Mouse (Mus musculus): ENCODE measurements at regions not wholly inside any gene's neighbourhood (a gene's known extent, or its start where the extent isn't known, plus 50 kb on each side); places are given as distances from the start of the nearest gene placed in this dataset.
"Not testable (repeated sequence)": the region's sequence is repeated elsewhere in the genome, so short reads cannot be mapped to it uniquely, and the experiment has no call there.

DNA sequence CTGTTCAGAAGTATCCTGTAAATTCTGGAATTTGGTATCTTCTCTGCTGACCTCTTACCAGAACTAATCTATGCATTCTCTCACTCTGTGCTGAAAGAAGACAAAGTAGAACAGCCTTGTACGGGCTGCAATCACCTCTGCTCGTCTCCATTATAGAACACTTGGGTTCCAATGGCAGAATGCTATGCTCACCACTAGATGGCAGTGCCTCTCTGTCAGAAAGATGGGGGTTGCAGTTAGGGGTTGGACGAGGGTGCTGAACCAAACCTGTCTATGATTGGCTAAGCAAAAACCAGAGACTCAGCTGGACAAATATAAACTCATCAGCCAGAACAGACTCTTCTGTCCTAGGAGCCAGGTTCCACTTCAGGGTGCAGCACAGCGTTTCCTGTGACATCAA is 515.9 kb downstream of the Dad1 start:
- H3K27me3 ChIP-seq (ENCODE audit: control insufficient read depth, insufficient read depth, low read length, poor library complexity, severe bottlenecking); H3K27ac ChIP-seq (ENCODE audit: insufficient read depth, low read length); H3K4me1 ChIP-seq (ENCODE audit: control insufficient read depth, insufficient read depth, low read length); H3K36me3 ChIP-seq (ENCODE audit: control insufficient read depth, insufficient read depth, low read length, poor library complexity, severe bottlenecking); H3K9me3 ChIP-seq (replicated peaks; ENCODE audit: control insufficient read depth, insufficient read depth, low read length, poor library complexity, severe bottlenecking); H3K4me3 ChIP-seq (ENCODE audit: low read depth, low read length); H3K9ac ChIP-seq (ENCODE audit: low read depth, poor library complexity, severe bottlenecking): not testable (repeated sequence)

GRCm38 (mm10) chr14:53736274-53736673 is 517.6 kb downstream of the Dad1 start:
- H3K4me1 ChIP-seq (ENCODE audit: control insufficient read depth, insufficient read depth, low read length); H3K27me3 ChIP-seq (ENCODE audit: control insufficient read depth, insufficient read depth, low read length, poor library complexity, severe bottlenecking); H3K9ac ChIP-seq (ENCODE audit: low read depth, poor library complexity, severe bottlenecking); H3K9me3 ChIP-seq (replicated peaks; ENCODE audit: control insufficient read depth, insufficient read depth, low read length, poor library complexity, severe bottlenecking); H3K36me3 ChIP-seq (ENCODE audit: control insufficient read depth, insufficient read depth, low read length, poor library complexity, severe bottlenecking); H3K27ac ChIP-seq (ENCODE audit: insufficient read depth, low read length); H3K4me3 ChIP-seq (ENCODE audit: low read depth, low read length): not testable (repeated sequence)

DNA sequence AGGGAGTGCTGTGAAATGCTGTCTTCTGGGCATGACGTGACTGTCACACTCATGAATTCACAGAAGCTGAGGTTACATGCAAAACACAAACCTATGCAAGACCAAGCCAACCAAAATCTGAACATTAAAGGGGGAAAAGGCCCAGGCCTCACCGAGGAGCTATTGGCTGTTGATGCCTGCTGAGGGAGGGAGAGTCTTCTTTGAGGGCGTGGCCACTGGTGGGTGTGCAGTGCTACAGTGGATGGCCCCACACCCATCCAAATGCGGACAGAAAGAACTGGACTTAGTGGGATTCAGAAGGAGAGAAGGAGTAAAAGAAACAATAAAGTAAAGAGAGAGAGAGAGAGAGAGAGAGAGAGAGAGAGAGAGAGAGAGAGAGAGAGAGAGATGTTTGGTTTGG is 522.3 kb downstream of the Dad1 start:
- H3K4me3 ChIP-seq (ENCODE audit: low read depth, low read length); H3K27ac ChIP-seq (ENCODE audit: insufficient read depth, low read length); H3K27me3 ChIP-seq (ENCODE audit: control insufficient read depth, insufficient read depth, low read length, poor library complexity, severe bottlenecking); H3K9ac ChIP-seq (ENCODE audit: low read depth, poor library complexity, severe bottlenecking); H3K9me3 ChIP-seq (replicated peaks; ENCODE audit: control insufficient read depth, insufficient read depth, low read length, poor library complexity, severe bottlenecking); H3K4me1 ChIP-seq (ENCODE audit: control insufficient read depth, insufficient read depth, low read length); H3K36me3 ChIP-seq (ENCODE audit: control insufficient read depth, insufficient read depth, low read length, poor library complexity, severe bottlenecking): not testable (repeated sequence)

DNA sequence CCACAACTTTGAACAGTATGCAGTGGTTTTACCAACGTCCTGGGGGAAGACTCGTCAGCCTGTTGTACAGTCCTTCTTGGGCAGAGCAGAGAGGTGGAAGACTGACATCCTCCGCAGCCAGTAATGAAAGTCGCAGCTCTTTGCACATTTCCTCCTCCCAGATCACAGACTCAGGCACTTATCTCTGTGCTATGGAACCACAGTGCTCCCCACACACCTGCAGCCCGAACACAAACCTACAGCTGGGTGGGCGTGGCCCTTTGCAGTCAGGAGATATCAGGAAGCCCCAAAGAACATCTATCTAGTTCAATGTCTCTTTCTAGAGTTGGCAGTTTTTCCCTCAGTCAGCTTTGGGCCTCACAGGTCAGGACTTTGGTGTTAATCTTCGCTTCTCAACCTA is 524.0 kb downstream of the Dad1 start:
- not testable (repeated sequence) for H3K36me3 ChIP-seq (ENCODE audit: control insufficient read depth, insufficient read depth, low read length, poor library complexity, severe bottlenecking)

DNA sequence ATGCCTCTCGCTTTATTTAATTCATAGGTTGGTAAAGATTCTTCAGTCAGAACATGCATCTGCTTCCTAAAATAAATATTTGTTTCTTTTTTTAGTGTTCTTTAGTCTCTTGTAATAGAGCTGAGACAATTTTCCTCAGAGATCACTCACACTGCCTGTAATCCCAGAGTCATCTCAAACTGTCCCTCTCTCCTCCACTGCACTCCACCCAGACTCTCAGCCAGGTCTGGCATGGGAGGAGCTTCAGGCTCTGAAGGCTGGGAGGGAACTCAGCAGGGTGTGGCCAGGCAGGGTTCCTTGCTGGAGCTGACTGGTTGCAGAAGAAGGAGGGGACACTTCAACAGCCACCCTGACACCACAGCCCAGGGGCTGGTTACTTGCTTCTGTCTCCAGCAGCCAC is 524.8 kb downstream of the Dad1 start:
- not testable (repeated sequence) for H3K4me3 ChIP-seq (ENCODE audit: low read depth, low read length); H3K27ac ChIP-seq (ENCODE audit: insufficient read depth, low read length); H3K9ac ChIP-seq (ENCODE audit: low read depth, poor library complexity, severe bottlenecking); H3K4me1 ChIP-seq (ENCODE audit: control insufficient read depth, insufficient read depth, low read length); H3K36me3 ChIP-seq (ENCODE audit: control insufficient read depth, insufficient read depth, low read length, poor library complexity, severe bottlenecking); H3K9me3 ChIP-seq (replicated peaks; ENCODE audit: control insufficient read depth, insufficient read depth, low read length, poor library complexity, severe bottlenecking); H3K27me3 ChIP-seq (ENCODE audit: control insufficient read depth, insufficient read depth, low read length, poor library complexity, severe bottlenecking)

More for the DNA sequence above, 524.0 kb downstream of the Dad1 start:
- H3K4me1 ChIP-seq (ENCODE audit: control insufficient read depth, insufficient read depth, low read length); H3K27me3 ChIP-seq (ENCODE audit: control insufficient read depth, insufficient read depth, low read length, poor library complexity, severe bottlenecking); H3K9ac ChIP-seq (ENCODE audit: low read depth, poor library complexity, severe bottlenecking); H3K4me3 ChIP-seq (ENCODE audit: low read depth, low read length); H3K27ac ChIP-seq (ENCODE audit: insufficient read depth, low read length); H3K9me3 ChIP-seq (replicated peaks; ENCODE audit: control insufficient read depth, insufficient read depth, low read length, poor library complexity, severe bottlenecking): not testable (repeated sequence)

GRCm38 (mm10) chr14:53726914-53727313 is 527.0 kb downstream of the Dad1 start:
- H3K27ac ChIP-seq (ENCODE audit: insufficient read depth, low read length); H3K4me3 ChIP-seq (ENCODE audit: low read depth, low read length): not testable (repeated sequence)

GRCm38 (mm10) chr14:53723611-53724010 is 530.3 kb downstream of the Dad1 start:
- not testable (repeated sequence) for H3K9me3 ChIP-seq (replicated peaks; ENCODE audit: control insufficient read depth, insufficient read depth, low read length, poor library complexity, severe bottlenecking); H3K4me3 ChIP-seq (ENCODE audit: low read depth, low read length); H3K4me1 ChIP-seq (ENCODE audit: control insufficient read depth, insufficient read depth, low read length); H3K27ac ChIP-seq (ENCODE audit: insufficient read depth, low read length); H3K27me3 ChIP-seq (ENCODE audit: control insufficient read depth, insufficient read depth, low read length, poor library complexity, severe bottlenecking); H3K9ac ChIP-seq (ENCODE audit: low read depth, poor library complexity, severe bottlenecking); H3K36me3 ChIP-seq (ENCODE audit: control insufficient read depth, insufficient read depth, low read length, poor library complexity, severe bottlenecking)

More at GRCm38 (mm10) chr14:53726914-53727313, 527.0 kb downstream of the Dad1 start:
- H3K9ac ChIP-seq (ENCODE audit: low read depth, poor library complexity, severe bottlenecking); H3K27me3 ChIP-seq (ENCODE audit: control insufficient read depth, insufficient read depth, low read length, poor library complexity, severe bottlenecking); H3K9me3 ChIP-seq (replicated peaks; ENCODE audit: control insufficient read depth, insufficient read depth, low read length, poor library complexity, severe bottlenecking); H3K36me3 ChIP-seq (ENCODE audit: control insufficient read depth, insufficient read depth, low read length, poor library complexity, severe bottlenecking); H3K4me1 ChIP-seq (ENCODE audit: control insufficient read depth, insufficient read depth, low read length): not testable (repeated sequence)

- not testable (repeated sequence) for H3K4me3 ChIP-seq (ENCODE audit: low read depth, low read length); H3K27ac ChIP-seq (ENCODE audit: insufficient read depth, low read length); H3K27me3 ChIP-seq (ENCODE audit: control insufficient read depth, insufficient read depth, low read length, poor library complexity, severe bottlenecking); H3K4me1 ChIP-seq (ENCODE audit: control insufficient read depth, insufficient read depth, low read length); H3K9ac ChIP-seq (ENCODE audit: low read depth, poor library complexity, severe bottlenecking); H3K36me3 ChIP-seq (ENCODE audit: control insufficient read depth, insufficient read depth, low read length, poor library complexity, severe bottlenecking); H3K9me3 ChIP-seq (replicated peaks; ENCODE audit: control insufficient read depth, insufficient read depth, low read length, poor library complexity, severe bottlenecking)
Observed at GRCm38 (mm10) chr14:53721901-53722300, 532.0 kb downstream of the Dad1 start.

DNA sequence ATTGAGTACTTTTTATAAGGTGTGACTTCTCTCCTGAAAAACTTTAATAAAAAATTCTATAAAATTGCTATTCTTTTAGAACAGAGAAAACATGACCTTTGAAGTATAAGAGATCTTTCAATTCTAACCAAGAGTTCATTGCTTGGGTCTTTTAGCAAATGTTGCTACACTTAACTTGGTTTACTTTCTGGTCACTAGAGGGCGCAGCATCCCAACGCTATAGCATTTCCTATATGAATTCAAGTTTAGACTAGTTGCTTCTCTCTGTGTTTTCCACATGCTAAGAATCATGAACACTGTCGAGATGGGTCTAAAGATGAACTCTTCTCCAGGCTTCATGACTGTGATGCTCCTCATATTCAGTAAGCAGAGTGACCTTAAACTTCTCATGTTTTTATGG is 544.3 kb downstream of the Dad1 start:
- H3K36me3 ChIP-seq (ENCODE audit: control insufficient read depth, insufficient read depth, low read length, poor library complexity, severe bottlenecking); H3K27ac ChIP-seq (ENCODE audit: insufficient read depth, low read length); H3K27me3 ChIP-seq (ENCODE audit: control insufficient read depth, insufficient read depth, low read length, poor library complexity, severe bottlenecking); H3K4me3 ChIP-seq (ENCODE audit: low read depth, low read length); H3K9me3 ChIP-seq (replicated peaks; ENCODE audit: control insufficient read depth, insufficient read depth, low read length, poor library complexity, severe bottlenecking); H3K4me1 ChIP-seq (ENCODE audit: control insufficient read depth, insufficient read depth, low read length); H3K9ac ChIP-seq (ENCODE audit: low read depth, poor library complexity, severe bottlenecking): not testable (repeated sequence)

GRCm38 (mm10) chr14:53704351-53704750 is 549.6 kb downstream of the Dad1 start:
- not testable (repeated sequence) for H3K27ac ChIP-seq (ENCODE audit: insufficient read depth, low read length); H3K4me3 ChIP-seq (ENCODE audit: low read depth, low read length); H3K4me1 ChIP-seq (ENCODE audit: control insufficient read depth, insufficient read depth, low read length); H3K27me3 ChIP-seq (ENCODE audit: control insufficient read depth, insufficient read depth, low read length, poor library complexity, severe bottlenecking); H3K9me3 ChIP-seq (replicated peaks; ENCODE audit: control insufficient read depth, insufficient read depth, low read length, poor library complexity, severe bottlenecking); H3K36me3 ChIP-seq (ENCODE audit: control insufficient read depth, insufficient read depth, low read length, poor library complexity, severe bottlenecking); H3K9ac ChIP-seq (ENCODE audit: low read depth, poor library complexity, severe bottlenecking)
